Mouse (Mus musculus): Measurements from ENCODE around the gene Olfr547.
A peak's percentile ranks its signal among the peaks of the same experiment; 100 is the strongest.
"Not testable (repeated sequence)": the region's sequence is repeated elsewhere in the genome, so short reads cannot be mapped to it uniquely, and the experiment has no call there.

Gene Olfr547

GRCm38 (mm10) chr7:102534449-102534848, at the start of gene Olfr547:
Gene Olfr547, plus strand, starts transcription at chr7:102534749.
- DNase-seq, result no peak

GRCm38 (mm10) chr7:102484766-102485165, 49.8 kb upstream of the Olfr547 start:
- not testable (repeated sequence) for DNase-seq

- no peak for DNase-seq
Measured at GRCm38 (mm10) chr7:102486105-102486504, 48.4 kb upstream of the Olfr547 start.

GRCm38 (mm10) chr7:102488161-102488560, 46.4 kb upstream of the Olfr547 start, which contains the start of gene Olfr544:
Gene Olfr544, minus strand, starts transcription at chr7:102488313.
- DNase-seq, result no peak

DNA sequence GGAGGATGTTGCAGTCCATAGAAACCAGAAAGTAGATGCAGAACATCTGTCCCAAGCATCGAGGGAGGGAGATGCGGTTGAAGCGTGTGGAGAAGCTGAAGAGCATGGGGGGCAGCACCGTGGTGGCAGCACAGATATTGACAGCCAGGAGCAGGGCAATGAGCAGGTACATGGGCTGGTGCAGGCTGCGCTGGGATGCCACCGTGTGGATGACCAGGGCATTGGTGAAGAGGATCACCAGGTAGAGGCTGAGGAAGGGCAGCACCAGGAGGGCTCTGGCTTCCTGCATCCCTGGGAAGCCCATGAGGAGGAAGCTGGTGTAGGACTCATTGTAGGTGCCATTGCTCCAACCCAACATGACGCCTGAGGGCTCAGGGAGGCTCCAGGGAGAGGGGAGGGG, 40.1 kb upstream of the Olfr547 start:
- not testable (repeated sequence) for DNase-seq

GRCm38 (mm10) chr7:102499473-102499872, 35.1 kb upstream of the Olfr547 start, which contains the start of gene Olfr545:
Gene Olfr545, minus strand, starts transcription at chr7:102499573.
- no peak for DNase-seq

DNA sequence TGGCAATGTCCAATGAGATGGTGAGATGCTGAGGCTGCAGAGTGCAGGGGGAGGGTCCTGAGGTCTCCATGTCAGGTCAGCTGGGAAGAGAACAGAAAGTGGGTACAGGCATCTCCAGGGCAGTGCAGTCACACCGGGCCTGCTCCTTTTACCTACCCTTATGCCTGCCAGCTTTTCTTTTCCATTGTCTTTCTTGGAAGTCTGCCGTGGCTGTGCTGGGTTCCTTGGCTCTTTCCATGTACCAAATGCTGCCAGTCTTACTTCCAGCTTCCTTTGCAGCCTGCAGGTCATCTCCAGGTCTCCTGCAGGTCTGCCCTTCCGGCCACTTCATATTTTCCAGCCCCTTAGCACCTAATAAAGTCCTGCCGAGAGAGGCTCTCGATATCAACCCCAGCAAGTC, 32.6 kb upstream of the Olfr547 start:
- peak; percentile 28 for DNase-seq

DNA sequence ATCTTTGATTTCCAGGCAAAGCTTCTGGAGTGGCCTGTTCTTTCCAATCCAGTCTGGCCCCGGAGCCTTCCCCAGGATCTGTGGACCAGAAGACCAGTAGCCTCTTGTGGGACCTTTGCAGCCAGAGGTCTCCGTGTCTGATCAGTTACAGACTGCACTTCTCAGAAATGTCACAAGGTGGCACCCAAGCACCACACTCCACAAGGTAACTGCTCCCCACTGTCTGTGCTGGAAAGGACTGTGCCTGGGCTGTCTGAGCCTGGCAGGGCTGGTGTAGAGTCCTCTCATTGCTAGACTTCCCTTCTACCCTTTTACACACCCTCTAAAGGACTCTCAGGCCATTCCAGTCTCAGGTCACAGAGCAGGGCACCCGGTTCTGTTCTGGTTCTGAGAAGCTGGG, 27.7 kb upstream of the Olfr547 start:
- DNase-seq, result peak; percentile 66

DNA sequence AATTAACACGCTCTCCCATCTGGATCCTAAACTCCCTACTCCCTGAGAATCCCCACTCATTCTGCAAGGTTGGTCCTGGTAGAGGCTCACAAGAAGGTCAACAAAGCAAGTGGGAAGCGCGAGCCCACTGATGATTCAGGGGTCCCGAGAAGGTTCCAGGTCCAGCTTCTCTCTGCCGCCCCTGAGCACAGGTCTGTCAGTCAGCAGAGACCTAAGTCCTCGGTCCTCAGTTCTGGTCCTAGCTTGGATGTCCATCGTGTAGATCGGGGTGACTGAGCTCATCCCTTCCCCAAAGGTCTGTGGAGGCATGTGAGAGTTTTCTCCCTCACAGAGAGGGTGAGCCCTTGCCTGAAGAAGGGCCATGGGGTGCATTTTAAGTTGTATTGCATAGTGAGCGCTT, 26.5 kb upstream of the Olfr547 start:
- no peak for DNase-seq

GRCm38 (mm10) chr7:102508666-102509065, 25.9 kb upstream of the Olfr547 start:
- no peak for DNase-seq

DNA sequence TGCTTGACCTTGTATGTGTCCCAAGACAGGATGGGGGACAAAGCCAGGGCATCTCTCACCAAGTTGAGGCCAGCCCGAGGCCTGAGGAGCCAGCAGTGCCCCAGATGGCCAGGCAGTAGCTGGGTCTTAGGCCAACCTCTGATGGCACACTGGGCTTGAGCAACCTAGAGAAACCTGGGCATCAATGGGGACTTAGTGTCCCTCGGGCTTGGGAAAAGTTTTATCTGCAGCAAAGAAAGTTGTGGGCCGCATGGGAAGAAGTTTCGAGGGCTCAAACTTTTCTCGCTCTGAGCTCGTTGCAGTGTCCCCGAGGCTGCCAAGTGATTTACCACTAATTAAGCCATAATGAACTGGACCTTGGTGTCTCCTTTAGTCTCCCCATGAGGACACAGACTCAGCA, 24.8 kb upstream of the Olfr547 start:
- DNase-seq, result no peak

- DNase-seq, result no peak
Measured at GRCm38 (mm10) chr7:102511927-102512326, 22.6 kb upstream of the Olfr547 start.

- DNase-seq, result peak; percentile 76
Measured at GRCm38 (mm10) chr7:102512814-102513435, 21.6 kb upstream of the Olfr547 start.

GRCm38 (mm10) chr7:102514144-102514543, 20.4 kb upstream of the Olfr547 start:
- no peak for DNase-seq

DNA sequence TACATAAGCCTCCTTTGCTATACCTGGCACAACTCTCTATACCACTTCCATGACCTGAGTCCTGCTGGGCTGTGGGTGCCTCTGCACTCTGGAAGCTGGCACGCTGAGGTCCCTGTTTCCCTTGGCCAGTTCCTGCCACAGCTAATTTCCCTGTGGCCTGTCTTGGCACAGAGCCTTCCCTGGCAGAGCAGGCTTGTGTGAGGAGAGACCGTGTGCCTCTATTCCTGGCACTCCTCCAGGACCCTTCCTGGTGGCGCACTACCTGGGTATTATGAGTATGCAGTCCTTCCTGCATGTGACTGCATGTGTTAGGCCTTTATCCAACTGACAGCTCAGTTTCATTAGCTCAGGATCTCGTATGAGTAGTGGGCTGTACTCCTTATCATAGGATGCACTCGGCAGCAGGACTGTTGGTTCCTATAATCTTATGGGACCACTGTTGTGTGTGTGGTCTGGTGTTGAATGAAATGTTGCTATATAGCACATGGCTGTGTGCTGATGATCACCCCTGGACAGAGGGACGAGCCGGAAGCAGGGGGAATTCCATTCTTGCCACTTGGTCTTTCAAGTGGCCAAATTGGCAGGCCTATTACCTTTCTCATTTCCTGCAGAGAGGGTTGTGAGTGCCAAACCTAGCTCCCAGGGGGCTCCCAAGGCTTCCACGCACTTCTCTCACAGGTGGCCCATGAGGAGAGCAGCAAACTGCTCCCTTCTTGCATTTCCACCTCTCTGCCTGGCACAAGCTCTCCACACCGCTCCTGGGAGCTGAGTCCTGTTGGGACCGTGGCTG, 18.1 kb upstream of the Olfr547 start:
- DNase-seq, result no peak

GRCm38 (mm10) chr7:102517051-102517335, 17.6 kb upstream of the Olfr547 start:
- DNase-seq, result no peak

DNA sequence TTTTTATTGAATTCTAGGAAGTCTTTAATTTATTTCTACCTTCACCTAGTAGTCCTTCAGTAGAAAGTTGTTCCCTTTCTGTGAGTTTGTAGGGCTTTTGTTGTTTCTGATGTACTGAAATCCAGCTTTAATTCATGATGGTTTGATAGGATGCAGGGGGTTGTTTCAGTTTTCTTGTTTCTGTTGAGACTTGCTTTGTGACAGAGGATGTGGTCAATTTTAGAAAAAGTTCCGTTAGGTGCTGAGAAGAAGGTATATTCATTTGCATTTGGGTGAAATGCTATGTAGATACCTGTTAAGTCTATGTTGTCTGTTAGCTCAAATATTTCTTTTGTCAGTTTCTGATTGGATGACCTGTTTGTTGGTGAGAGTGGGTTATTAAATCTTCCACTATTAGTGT, 5.5 kb upstream of the Olfr547 start:
- no peak for DNase-seq

GRCm38 (mm10) chr7:102540596-102540995, 6.0 kb downstream of the Olfr547 start, which contains the start of gene Olfr548-ps1:
Gene Olfr548-ps1, plus strand, starts transcription at chr7:102540896.
- DNase-seq, result no peak

DNA sequence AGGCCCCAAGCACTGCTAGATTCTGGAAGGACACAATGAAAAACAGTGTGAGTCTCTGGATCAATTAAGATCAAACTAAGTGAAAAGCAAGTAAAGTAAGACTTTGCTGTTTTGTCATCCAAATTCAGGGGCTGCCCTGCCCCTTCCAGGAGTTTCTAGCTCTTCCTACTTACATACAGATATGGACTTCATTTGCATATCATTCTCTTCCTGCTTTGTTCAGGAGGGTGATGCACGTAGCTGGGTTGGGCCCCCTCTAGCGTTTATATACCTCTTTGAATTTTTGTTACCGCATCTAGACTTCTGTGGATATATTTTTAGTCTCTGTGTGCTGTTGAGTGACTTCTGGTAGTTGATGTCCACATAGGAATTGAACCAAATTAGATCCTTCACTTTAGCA, 6.7 kb downstream of the Olfr547 start:
- DNase-seq, result no peak

DNA sequence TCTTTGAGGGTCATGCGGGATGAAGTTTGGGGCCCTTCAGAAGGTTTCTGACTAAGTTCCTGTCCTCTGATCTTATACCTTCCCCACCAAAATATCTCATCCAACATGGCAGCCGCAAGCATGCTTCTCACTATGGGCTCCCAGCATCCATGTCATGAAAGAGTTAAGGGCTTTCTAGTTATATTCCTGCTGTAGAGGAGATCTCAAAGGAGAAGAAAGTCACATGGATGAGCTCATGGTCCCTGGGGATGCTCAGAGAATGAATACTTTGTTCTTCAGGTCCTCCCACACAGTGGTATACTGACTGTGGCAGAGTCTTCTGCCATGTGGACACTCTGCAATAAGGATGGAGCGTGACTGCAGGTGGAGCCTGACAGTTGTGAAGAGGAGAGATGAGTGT, 15.0 kb downstream of the Olfr547 start, which contains the start of gene Olfr549:
Gene Olfr549, plus strand, starts transcription at position 301 of the 400 bp plus-strand sequence.
- no peak for DNase-seq

DNA sequence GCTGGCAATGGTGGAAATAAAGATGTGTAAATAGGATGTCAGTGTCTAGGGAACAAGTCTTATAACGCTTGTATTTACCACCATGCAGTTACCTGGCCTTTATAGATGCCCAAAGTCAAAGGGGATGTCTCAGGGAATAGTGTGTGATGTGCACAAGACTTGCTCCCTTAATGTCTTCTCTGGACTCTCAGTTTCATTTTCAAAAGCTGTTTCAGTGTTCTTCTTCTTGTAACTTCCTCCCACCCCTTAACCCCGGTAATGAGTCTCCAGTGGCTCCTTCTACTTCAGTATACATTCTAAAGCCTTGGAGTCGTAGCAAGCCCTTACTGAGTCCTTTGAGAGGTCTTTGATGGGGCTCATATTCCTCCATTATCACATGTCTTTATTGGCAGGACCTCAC, 18.7 kb downstream of the Olfr547 start:
- no peak for DNase-seq

- DNase-seq, result peak; percentile 28
Measured at GRCm38 (mm10) chr7:102564999-102565997, 30.7 kb downstream of the Olfr547 start, which contains the start of gene Trim21. Gene Trim21, minus strand, starts transcription at chr7:102565486.

DNA sequence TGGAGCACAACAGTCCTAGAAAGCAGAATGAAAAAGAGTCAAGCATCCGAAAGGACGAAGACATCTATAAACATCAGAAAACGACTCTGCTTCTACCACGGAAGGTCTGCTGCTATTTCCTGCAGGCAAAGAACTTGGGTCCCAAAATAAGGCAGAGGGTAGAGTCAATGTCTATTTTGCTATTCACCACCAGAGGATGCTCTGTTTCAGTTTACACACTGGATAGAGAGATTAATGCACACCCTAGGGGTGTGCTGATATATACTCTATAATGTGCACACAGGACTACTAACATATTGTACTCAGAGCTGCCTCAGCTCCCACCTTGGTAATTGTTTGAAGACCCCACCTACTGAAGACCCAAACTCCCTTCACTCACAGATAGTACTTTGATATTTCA, 31.7 kb downstream of the Olfr547 start:
- no peak for DNase-seq

Data from cerebellum, adult 11 months (tissue).